Mouse (Mus musculus): ENCODE results near the gene Tut1. TPM values are rescaled to one million over a fixed set of nuclear protein-coding genes. Genes with fewer than 3 reads are reported as not detected.
A peak's percentile ranks its signal among the peaks of the same experiment; 100 is the strongest.

Tut1 gene
- total and polyA plus RNA-seq, 3 experiments, result 54.6 to 68.2 TPM; not detected in 1

DNA sequence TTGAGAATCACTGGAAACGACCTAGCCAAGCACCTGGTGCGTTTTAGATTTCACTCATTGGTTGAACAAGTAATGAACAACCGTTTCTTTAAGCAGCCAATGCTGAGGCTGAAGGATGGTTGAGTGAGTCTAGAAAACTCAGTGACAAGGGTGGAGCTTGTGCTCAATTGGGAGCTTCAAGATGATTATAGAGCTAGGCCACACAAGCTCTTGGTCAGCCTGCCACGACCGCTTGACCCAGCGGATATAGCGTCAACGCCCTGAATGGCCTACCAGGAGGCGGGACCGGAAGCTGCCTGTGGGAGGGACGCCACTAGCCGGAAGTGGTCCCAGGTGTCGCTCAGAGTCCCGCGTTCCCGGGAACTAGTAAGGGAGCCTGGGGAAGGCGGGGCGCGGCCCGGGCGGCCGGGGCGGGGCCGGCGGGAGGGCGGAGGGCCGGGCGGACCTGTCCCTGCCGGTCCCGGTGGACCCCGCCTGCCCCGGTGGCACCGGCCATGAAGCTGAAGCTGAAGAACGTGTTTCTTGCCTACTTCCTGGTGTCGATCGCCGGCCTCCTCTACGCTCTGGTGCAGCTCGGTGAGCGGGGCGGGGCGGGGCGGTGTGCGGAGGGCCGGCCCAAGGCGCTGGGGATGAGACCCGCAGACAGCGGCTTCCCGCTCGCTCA, 33.4 kb upstream of the Tut1 start, which contains the start of gene B3gat3 (continued):
- TF ChIP-seq NRF1 (IDR thresholded peaks at IDR 0.05; ENCODE audit: insufficient read depth, low read depth, low read length, poor library complexity, severe bottlenecking) (no peak), MAFK (IDR thresholded peaks at IDR 0.05; ENCODE audit: borderline replicate concordance, low read depth, low read length) (no peak), NELFE (IDR thresholded peaks at IDR 0.05; ENCODE audit: low read depth, low read length) (peak; percentile 80), POLR2AphosphoS5 (IDR thresholded peaks at IDR 0.05; ENCODE audit: borderline replicate concordance, low read depth, low read length) (no peak), HCFC1 (IDR thresholded peaks at IDR 0.05; ENCODE audit: low read depth, low read length) (peak; percentile 83), GATA1 (IDR thresholded peaks at IDR 0.05; ENCODE audit: low read depth, low read length) (no peak), MYC (IDR thresholded peaks at IDR 0.05; ENCODE audit: low read depth, low read length) (peak; percentile 43; the same call in 1 of the 2 replicates), POLR2A (IDR thresholded peaks at IDR 0.05; ENCODE audit: control insufficient read depth in 1 of 2, insufficient read depth in 1 of 2, low read depth in 1 of 2, low read length in 2 of 2, poor library complexity in 1 of 2) (peak; percentile 47 to 90; a peak in 3 of 4 replicates), USF2 (IDR thresholded peaks at IDR 0.05; ENCODE audit: borderline replicate concordance in 1 of 2, insufficient read depth in 1 of 2, low read depth in 1 of 2, low read length in 2 of 2) (no peak), MXI1 (IDR thresholded peaks at IDR 0.05; ENCODE audit: low read depth, low read length) (no peak; the same call in 1 of the 2 replicates), RAD21 (IDR thresholded peaks at IDR 0.05; ENCODE audit: low read depth, low read length) (no peak)

GRCm38 (mm10) chr19:8920836-8921291, 32.8 kb upstream of the Tut1 start:
- H3K27me3 ChIP-seq (ENCODE audit: control insufficient read depth in 1 of 2, insufficient read depth in 2 of 2, low read length in 2 of 2), result no peaks in the 10 kb centered on the region
- TF ChIP-seq SIN3A (IDR thresholded peaks at IDR 0.05; ENCODE audit: low read length), result peak; percentile 59
- TF ChIP-seq E2F4 (IDR thresholded peaks at IDR 0.05; ENCODE audit: borderline replicate concordance, low read depth, low read length), result no peak
- no peak for TF ChIP-seq MAFK (IDR thresholded peaks at IDR 0.05; ENCODE audit: borderline replicate concordance, low read depth, low read length)
- TF ChIP-seq BHLHE40 (IDR thresholded peaks at IDR 0.05; ENCODE audit: borderline replicate concordance, low read depth, low read length), result peak; percentile 68; the same call in 1 of the 2 replicates
- TF ChIP-seq USF1 (IDR thresholded peaks at IDR 0.05; ENCODE audit: low read depth, low read length), result peak; percentile 96
- TF ChIP-seq ZNF384 (IDR thresholded peaks at IDR 0.05; ENCODE audit: low read depth, low read length), result no peak
- peak; percentile 81 to 84 for TF ChIP-seq USF2 (IDR thresholded peaks at IDR 0.05; ENCODE audit: borderline replicate concordance in 1 of 2, insufficient read depth in 1 of 2, low read depth in 1 of 2, low read length in 2 of 2)
- peak; percentile 84 for TF ChIP-seq MAX (IDR thresholded peaks at IDR 0.05; ENCODE audit: low read length)
- no peaks in the 10 kb centered on the region for H3K9me3 ChIP-seq (replicated peaks; ENCODE audit: insufficient read depth, low read length)
- H3K79me2 ChIP-seq (ENCODE audit: control insufficient read depth, insufficient read depth, low read length, poor library complexity), result peaks cover 16% of the 10 kb centered on the region
- peak overlapping the region; percentile 92 for H3K9ac ChIP-seq (ENCODE audit: control insufficient read depth, low read depth, low read length, poor library complexity, severe bottlenecking)
- peak overlapping the region; percentile 83 to 91 for H3K4me3 ChIP-seq (ENCODE audit: control insufficient read depth in 1 of 2, insufficient read depth in 1 of 2, low read depth in 2 of 2, low read length in 2 of 2)
- H3K4me1 ChIP-seq (ENCODE audit: control insufficient read depth in 1 of 2, insufficient read depth in 2 of 2, low read length in 2 of 2), result peaks cover 8 to 10% of the 10 kb centered on the region in 2 experiments; a peak in 3 of 4 replicates
- H3K36me3 ChIP-seq (ENCODE audit: control insufficient read depth in 1 of 2, insufficient read depth in 2 of 2, low read length in 2 of 2), result peaks cover 0 to 13% of the 10 kb centered on the region in 2 experiments; a peak in 2 of 4 replicates
- peak overlapping the region; percentile 81 for H3K27ac ChIP-seq (ENCODE audit: control insufficient read depth, low read depth, low read length)
- DNase-seq (ENCODE audit: low read depth, low spot score), result peak; percentile 79

Measured in MEL (cell line).